Mouse (Mus musculus): ENCODE data around the gene Dach1. TPM values are rescaled to one million over a fixed set of nuclear protein-coding genes. Genes with fewer than 3 reads are reported as not detected.

Gene Dach1
- polyA plus RNA-seq, 1 experiment: 7.0 TPM

DNA sequence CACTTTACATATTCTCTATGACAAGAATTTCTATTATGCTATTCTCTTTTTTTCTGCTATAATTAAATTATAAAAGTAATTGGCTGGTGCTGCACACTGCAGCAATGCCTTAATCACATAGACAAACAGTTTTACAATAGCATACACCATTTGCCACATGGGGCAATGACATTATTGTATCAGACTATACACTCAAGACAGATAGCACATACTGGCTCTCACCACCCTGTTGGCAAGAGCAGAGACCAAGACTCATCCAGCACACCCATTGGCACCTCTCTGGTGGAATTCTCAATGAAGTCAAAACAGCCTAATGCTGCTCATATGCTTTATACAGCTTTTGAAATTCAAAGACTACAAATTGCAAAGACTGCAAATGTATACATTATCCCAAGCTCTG lies 63.4 kb downstream of the Dach1 start:
- Histone ChIP-seq H3K27me3 (ENCODE audit: control insufficient read depth, insufficient read depth, low read length) (no peaks in the 10 kb centered on the region), H3K4me1 (ENCODE audit: control insufficient read depth, insufficient read depth, low read length) (no peaks in the 10 kb centered on the region), H3K27ac (ENCODE audit: insufficient read depth, low read length) (no peak overlapping the region), H3K4me3 (replicated peaks; ENCODE audit: insufficient read depth, low read depth, low read length) (no peak overlapping the region)
- no peak for DNase-seq
- no peak for TF ChIP-seq POLR2A (IDR thresholded peaks at IDR 0.05; ENCODE audit: borderline replicate concordance, insufficient read depth, low read length)
- TF ChIP-seq CTCF (IDR thresholded peaks at IDR 0.05; ENCODE audit: borderline replicate concordance, insufficient read depth, low read depth, low read length): no peak

DNA sequence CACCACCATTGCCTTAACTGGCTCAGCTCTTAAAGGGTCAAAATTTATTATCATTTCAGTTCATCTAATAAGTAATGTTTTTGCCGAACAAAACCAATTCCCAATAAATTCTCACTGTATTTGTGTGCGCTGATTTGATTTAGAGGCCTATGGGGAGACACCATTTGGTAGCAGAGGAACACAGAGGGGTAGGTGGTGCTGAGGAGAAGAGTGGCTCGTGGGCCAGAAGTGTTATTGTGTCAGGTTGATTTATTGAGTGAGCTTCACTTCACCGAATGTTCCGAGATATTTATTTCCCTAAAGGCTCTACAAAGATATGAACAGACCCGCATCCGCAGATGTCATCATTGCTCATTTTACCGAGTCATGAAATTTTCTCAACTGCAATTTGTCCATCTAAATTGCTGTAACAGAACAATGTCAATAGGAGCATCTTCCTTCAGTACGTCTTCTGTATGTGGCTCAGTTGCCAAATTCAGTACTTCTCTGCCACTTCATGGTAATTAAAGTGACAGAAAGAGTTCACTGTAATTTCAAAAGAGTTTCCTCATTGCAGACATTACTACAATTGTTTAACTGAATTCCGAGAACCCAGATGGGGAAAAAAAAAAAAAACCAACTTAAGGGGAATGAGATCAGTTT lies 65.1 kb downstream of the Dach1 start:
- Histone ChIP-seq H3K4me3 (replicated peaks; ENCODE audit: insufficient read depth, low read depth, low read length) (no peak overlapping the region), H3K27me3 (ENCODE audit: control insufficient read depth, insufficient read depth, low read length) (no peaks in the 10 kb centered on the region), H3K27ac (ENCODE audit: insufficient read depth, low read length) (no peak overlapping the region), H3K4me1 (ENCODE audit: control insufficient read depth, insufficient read depth, low read length) (no peaks in the 10 kb centered on the region)
- TF ChIP-seq POLR2A (IDR thresholded peaks at IDR 0.05; ENCODE audit: borderline replicate concordance, insufficient read depth, low read length): no peak
- no peak for TF ChIP-seq CTCF (IDR thresholded peaks at IDR 0.05; ENCODE audit: borderline replicate concordance, insufficient read depth, low read depth, low read length)
- WGBS: 61% methylated on average over 10 of the region's 10 CpGs
- DNase-seq: no peak

DNA sequence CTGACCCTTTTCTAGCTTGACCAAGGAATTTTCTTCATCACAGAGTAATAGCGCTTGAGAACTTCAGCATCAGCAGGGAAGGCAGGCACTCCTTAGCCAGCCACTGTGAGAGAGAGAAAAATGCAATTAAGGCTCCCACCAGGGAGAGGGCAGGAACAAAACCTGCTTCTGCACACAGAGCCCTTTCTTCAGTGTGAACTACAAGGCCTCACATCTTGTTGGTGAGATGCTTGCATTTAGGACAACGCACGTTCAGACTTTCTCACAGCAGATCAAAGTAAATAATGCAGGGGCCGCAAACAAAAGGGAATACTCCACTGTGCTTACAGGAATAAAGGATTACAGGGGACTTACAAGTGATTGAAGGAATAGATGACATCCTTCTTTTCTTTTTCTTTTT lies 74.3 kb downstream of the Dach1 start:
- H3K4me1 ChIP-seq (ENCODE audit: control insufficient read depth, insufficient read depth, low read length): no peaks in the 10 kb centered on the region
- no peak overlapping the region for H3K4me3 ChIP-seq (replicated peaks; ENCODE audit: insufficient read depth, low read depth, low read length)
- no peak for DNase-seq
- H3K27me3 ChIP-seq (ENCODE audit: control insufficient read depth, insufficient read depth, low read length): no peaks in the 10 kb centered on the region
- WGBS: 63% methylated on average over 4 of the region's 4 CpGs
- no peak for TF ChIP-seq POLR2A (IDR thresholded peaks at IDR 0.05; ENCODE audit: borderline replicate concordance, insufficient read depth, low read length)
- no peak for TF ChIP-seq CTCF (IDR thresholded peaks at IDR 0.05; ENCODE audit: borderline replicate concordance, insufficient read depth, low read depth, low read length)
- no peak overlapping the region for H3K27ac ChIP-seq (ENCODE audit: insufficient read depth, low read length)

DNA sequence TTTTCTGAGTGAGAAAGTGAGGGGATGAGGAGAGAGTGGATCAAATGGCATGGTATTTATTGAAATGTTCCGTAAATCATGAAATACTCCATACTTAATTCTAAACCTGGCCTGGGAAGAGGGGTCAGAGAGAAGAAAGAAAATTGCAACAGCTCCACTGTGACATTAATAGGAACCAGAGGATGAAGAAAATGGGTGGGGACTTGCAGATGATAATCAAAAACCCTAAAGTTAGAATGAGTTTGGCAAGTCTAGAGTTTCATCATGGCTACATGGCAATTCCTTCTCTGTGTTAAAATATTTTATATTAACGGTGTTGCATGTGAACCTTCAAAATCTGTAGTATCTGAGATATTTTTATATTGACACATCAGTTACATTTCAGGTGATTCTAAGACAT lies 80.3 kb downstream of the Dach1 start:
- Histone ChIP-seq H3K27ac (ENCODE audit: insufficient read depth, low read length) (no peak overlapping the region), H3K4me3 (replicated peaks; ENCODE audit: insufficient read depth, low read depth, low read length) (no peak overlapping the region), H3K27me3 (ENCODE audit: control insufficient read depth, insufficient read depth, low read length) (no peaks in the 10 kb centered on the region), H3K4me1 (ENCODE audit: control insufficient read depth, insufficient read depth, low read length) (no peaks in the 10 kb centered on the region)
- TF ChIP-seq POLR2A (IDR thresholded peaks at IDR 0.05; ENCODE audit: borderline replicate concordance, insufficient read depth, low read length) (no peak), CTCF (IDR thresholded peaks at IDR 0.05; ENCODE audit: borderline replicate concordance, insufficient read depth, low read depth, low read length) (no peak)
- DNase-seq: no peak
- WGBS: 99% methylated on average over 2 of the region's 2 CpGs

DNA sequence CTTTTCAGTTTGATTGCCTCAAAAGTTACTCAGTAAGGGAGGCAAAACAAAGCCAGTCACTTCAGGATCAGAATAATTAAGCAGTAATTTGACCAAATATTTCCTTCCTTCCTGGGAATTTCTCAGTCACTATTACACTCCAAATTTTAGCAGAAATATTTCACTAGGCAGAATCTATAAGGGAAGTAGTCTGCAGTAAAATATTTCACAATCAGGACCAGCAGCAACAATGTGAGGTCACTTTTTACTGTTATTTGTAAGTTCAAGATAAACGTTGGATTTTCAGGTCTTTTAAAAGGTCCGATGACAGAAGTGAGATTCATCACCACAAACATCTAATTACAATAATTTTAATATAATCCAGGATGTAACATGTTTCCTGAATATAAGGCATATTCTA lies 82.2 kb downstream of the Dach1 start:
- no peak for TF ChIP-seq CTCF (IDR thresholded peaks at IDR 0.05; ENCODE audit: borderline replicate concordance, insufficient read depth, low read depth, low read length)
- TF ChIP-seq POLR2A (IDR thresholded peaks at IDR 0.05; ENCODE audit: borderline replicate concordance, insufficient read depth, low read length): no peak
- 76% methylated on average over 2 of the region's 2 CpGs for WGBS
- Histone ChIP-seq H3K27me3 (ENCODE audit: control insufficient read depth, insufficient read depth, low read length) (no peaks in the 10 kb centered on the region), H3K27ac (ENCODE audit: insufficient read depth, low read length) (no peak overlapping the region), H3K4me1 (ENCODE audit: control insufficient read depth, insufficient read depth, low read length) (no peaks in the 10 kb centered on the region), H3K4me3 (replicated peaks; ENCODE audit: insufficient read depth, low read depth, low read length) (no peak overlapping the region)
- no peak for DNase-seq

DNA sequence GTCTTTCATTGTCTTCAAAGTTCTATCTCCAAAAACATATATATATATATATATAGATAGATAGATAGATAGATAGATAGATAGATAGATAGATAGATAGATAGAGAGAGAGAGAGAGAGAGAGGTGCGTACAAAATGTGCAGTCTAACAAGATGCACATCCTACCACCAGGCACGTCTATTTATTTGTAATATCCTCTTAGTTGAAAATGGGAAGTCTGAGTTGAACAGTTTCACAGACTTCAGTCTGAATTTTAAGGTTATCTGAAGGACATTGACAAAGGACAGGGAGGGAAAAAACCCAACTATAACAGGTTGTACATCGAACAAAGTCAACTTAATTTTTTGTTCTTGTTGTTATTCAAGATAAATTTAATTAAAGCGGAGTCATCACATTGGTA lies 82.8 kb downstream of the Dach1 start:
- 91% methylated on average over 4 of the region's 4 CpGs for WGBS
- no peaks in the 10 kb centered on the region for H3K27me3 ChIP-seq (ENCODE audit: control insufficient read depth, insufficient read depth, low read length)
- no peak for DNase-seq
- H3K4me3 ChIP-seq (replicated peaks; ENCODE audit: insufficient read depth, low read depth, low read length): no peak overlapping the region
- no peaks in the 10 kb centered on the region for H3K4me1 ChIP-seq (ENCODE audit: control insufficient read depth, insufficient read depth, low read length)
- H3K27ac ChIP-seq (ENCODE audit: insufficient read depth, low read length): no peak overlapping the region
- TF ChIP-seq CTCF (IDR thresholded peaks at IDR 0.05; ENCODE audit: borderline replicate concordance, insufficient read depth, low read depth, low read length) (no peak), POLR2A (IDR thresholded peaks at IDR 0.05; ENCODE audit: borderline replicate concordance, insufficient read depth, low read length) (no peak)

DNA sequence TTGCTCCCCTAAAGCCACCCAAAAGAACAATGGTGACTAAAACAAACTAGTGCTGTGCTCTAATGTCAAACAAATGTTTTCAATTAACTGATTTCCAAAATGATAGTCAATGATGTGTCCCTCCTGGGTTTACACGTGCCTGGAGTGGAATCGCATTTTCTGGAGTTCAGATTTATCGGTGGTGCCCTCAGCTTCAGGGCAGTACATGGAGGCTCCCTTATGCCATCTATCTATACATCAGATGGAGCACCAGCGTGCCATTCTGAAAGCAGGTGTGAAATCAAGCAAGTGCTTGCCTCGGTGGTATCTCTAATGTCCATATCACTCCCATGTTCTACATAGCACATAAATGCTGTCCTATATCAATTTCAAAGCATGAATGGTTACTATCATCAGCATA lies 84.4 kb downstream of the Dach1 start:
- no peak for DNase-seq
- Histone ChIP-seq H3K4me3 (replicated peaks; ENCODE audit: insufficient read depth, low read depth, low read length) (no peak overlapping the region), H3K27me3 (ENCODE audit: control insufficient read depth, insufficient read depth, low read length) (no peaks in the 10 kb centered on the region), H3K4me1 (ENCODE audit: control insufficient read depth, insufficient read depth, low read length) (no peaks in the 10 kb centered on the region), H3K27ac (ENCODE audit: insufficient read depth, low read length) (no peak overlapping the region)
- WGBS: 51% methylated on average over 5 of the region's 5 CpGs
- TF ChIP-seq POLR2A (IDR thresholded peaks at IDR 0.05; ENCODE audit: borderline replicate concordance, insufficient read depth, low read length): no peak
- TF ChIP-seq CTCF (IDR thresholded peaks at IDR 0.05; ENCODE audit: borderline replicate concordance, insufficient read depth, low read depth, low read length): no peak

DNA sequence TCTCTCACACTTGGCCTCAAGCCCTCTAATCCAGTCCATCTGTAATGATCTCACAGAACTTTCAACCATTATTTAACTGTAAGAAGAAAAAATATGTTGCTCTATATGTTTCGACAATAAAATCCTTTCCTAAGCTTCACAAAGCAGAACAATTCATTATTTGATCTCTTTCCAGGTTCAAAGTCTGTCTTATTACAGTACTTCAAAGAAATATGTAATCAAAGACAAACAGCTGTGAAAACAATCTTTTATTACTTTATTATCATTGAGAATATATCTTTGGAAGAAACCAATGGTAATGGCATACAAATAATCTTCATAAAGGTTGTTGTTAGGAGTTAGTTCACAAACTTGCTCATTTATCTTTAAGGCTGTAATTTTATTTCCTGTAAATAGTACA lies 84.8 kb downstream of the Dach1 start:
- H3K4me3 ChIP-seq (replicated peaks; ENCODE audit: insufficient read depth, low read depth, low read length): no peak overlapping the region
- WGBS: 21% methylated on average over 1 of the region's 1 CpGs
- H3K27ac ChIP-seq (ENCODE audit: insufficient read depth, low read length): no peak overlapping the region
- no peaks in the 10 kb centered on the region for H3K27me3 ChIP-seq (ENCODE audit: control insufficient read depth, insufficient read depth, low read length)
- TF ChIP-seq CTCF (IDR thresholded peaks at IDR 0.05; ENCODE audit: borderline replicate concordance, insufficient read depth, low read depth, low read length) (no peak), POLR2A (IDR thresholded peaks at IDR 0.05; ENCODE audit: borderline replicate concordance, insufficient read depth, low read length) (no peak)
- H3K4me1 ChIP-seq (ENCODE audit: control insufficient read depth, insufficient read depth, low read length): no peaks in the 10 kb centered on the region
- no peak for DNase-seq

Data from cerebellum, adult 2 months (tissue).